Mouse (Mus musculus) liver, embryonic 18 days (tissue): ENCODE data around the gene Ube2h. TPM values are rescaled to one million over a fixed set of nuclear protein-coding genes. Genes with fewer than 3 reads are reported as not detected.

Source experiments
- polyA plus RNA-seq: library from polyadenylated mRNA; depleted of rRNA; stranded (reverse); fragments of >200 nt; gene quantifications from 2 replicates; pipeline ENCODE4 v1.2.3, GENCODE M21; 2012; rRNA removed

Gene Ube2h
- polyA plus RNA-seq = 19.7 and 20.9 TPM in 2 replicates

DNA sequence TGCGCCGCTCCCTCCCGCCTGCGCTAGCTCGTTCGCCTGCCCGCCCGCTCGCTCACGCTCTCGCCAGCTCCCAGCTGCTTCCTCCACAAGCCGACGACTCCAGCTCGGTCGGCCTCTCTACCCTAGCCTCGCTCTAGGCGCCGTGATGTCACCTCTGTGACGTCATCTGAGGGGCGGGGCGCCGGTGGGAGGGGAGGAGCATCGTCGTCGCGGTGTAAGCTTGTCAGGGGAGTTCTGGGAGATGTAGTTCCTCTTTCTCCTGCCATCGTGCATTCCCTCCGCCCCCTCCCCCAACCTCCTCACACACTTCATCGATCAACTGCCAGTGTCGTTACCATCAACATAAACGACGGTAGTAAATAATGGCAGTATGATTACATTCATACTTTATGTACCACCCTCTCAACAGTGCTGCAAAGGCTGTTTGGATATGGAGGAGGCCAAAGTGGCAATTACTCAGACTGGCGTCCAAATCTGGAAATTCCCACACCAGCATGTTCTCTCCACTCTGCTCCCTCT, at the start of gene Ube2h:
TSS of gene Ube2h (minus strand) at position 141 of the 519 bp plus-strand sequence.

Other genes with a start within 250 kb of the Ube2h start
- 9.0 and 9.6 TPM in 2 replicates for gene Zc3hc1, start 86.5 kb upstream of the Ube2h start, polyA plus RNA-seq
- 13.7 and 15.4 TPM in 2 replicates for gene Klhdc10, start 97.3 kb upstream of the Ube2h start, polyA plus RNA-seq
- 12.7 and 14.7 TPM in 2 replicates for gene Tmem209, start 205.2 kb upstream of the Ube2h start, polyA plus RNA-seq
- gene Ssmem1, start 205.3 kb upstream of the Ube2h start, polyA plus RNA-seq = 0.02 and 0.04 TPM in 2 replicates
- 0.21 and 0.60 TPM in 2 replicates for gene Cpa2, start 237.0 kb upstream of the Ube2h start, polyA plus RNA-seq